Mouse (Mus musculus) C2C12 (cell line): ENCODE data around the gene Bsg. TPM values are rescaled to one million over a fixed set of nuclear protein-coding genes. Genes with fewer than 3 reads are reported as not detected.
A peak's percentile ranks its signal among the peaks of the same experiment; 100 is the strongest.
"Not testable (repeated sequence)": the region's sequence is repeated elsewhere in the genome, so short reads cannot be mapped to it uniquely, and the experiment has no call there.

ENCODE experiments used
- H3K27me3 ChIP-seq: one replicate; pipeline ENCODE4 v1.6.1; 2011; ENCODE audit not compliant: control insufficient read depth, insufficient read depth, insufficient read length
- H3K36me3 ChIP-seq: one replicate; pipeline ENCODE4 v1.6.1; 2011; ENCODE audit not compliant: control insufficient read depth, insufficient read depth
- H3K4me3 ChIP-seq: one replicate; pipeline ENCODE4 v1.5.1; 2011; ENCODE audit warnings: mild to moderate bottlenecking, control low read depth; ENCODE audit not compliant: poor library complexity, insufficient read depth, severe bottlenecking
- H3K79me2 ChIP-seq: one replicate; pipeline ENCODE4 v1.6.1; 2011; ENCODE audit not compliant: control insufficient read depth, insufficient read depth
- H3K79me3 ChIP-seq: one replicate; pipeline ENCODE4 v1.6.1; 2011; ENCODE audit warnings: low read depth, control low read depth
- H3ac ChIP-seq: one replicate; pipeline ENCODE3; 2011; ENCODE audit warnings: low read depth; ENCODE audit not compliant: control insufficient read depth, insufficient read length
- CEBPB ChIP-seq: IDR thresholded peaks from one replicate; pipeline ENCODE4 v1.6.1; 2011; ENCODE audit warnings: low read depth, mild to moderate bottlenecking, control low read depth, moderate library complexity
- CTCF ChIP-seq: IDR thresholded peaks from one replicate; pipeline ENCODE4 v1.5.1; 2011; ENCODE audit not compliant: control insufficient read depth, insufficient read depth, insufficient read length
- FOSL1 ChIP-seq: IDR thresholded peaks from one replicate; pipeline ENCODE4 v1.8.0; 2011; ENCODE audit warnings: mild to moderate bottlenecking, low read length; ENCODE audit not compliant: poor library complexity, insufficient read depth, severe bottlenecking
- MAX ChIP-seq: IDR thresholded peaks from one replicate; pipeline ENCODE4 v1.6.1; 2011; ENCODE audit warnings: mild to moderate bottlenecking, control low read depth
- MYOD1 ChIP-seq: IDR thresholded peaks from one replicate; pipeline ENCODE4 v1.6.1; 2011; ENCODE audit warnings: low read depth; ENCODE audit not compliant: control insufficient read depth, insufficient read length
- MYOG ChIP-seq: IDR thresholded peaks from one replicate; pipeline ENCODE4 v1.6.1; 2011; ENCODE audit not compliant: control insufficient read depth, insufficient read length; ENCODE audit errors: extremely low read depth
- USF1 ChIP-seq: IDR thresholded peaks from one replicate; pipeline ENCODE4 v1.6.1; 2011; ENCODE audit warnings: low read depth, mild to moderate bottlenecking, control low read depth, moderate library complexity
- polyA plus RNA-seq: library from polyadenylated mRNA; unstranded; fragments of >200 nt; fragmentation: generic; extraction: Trizol; gene quantifications from one replicate; pipeline ENCODE4 v1.2.1, GENCODE M21; 2012; ENCODE audit warnings: missing spikeins

Gene Bsg
- polyA plus RNA-seq, 1 experiment, result 749 TPM

DNA sequence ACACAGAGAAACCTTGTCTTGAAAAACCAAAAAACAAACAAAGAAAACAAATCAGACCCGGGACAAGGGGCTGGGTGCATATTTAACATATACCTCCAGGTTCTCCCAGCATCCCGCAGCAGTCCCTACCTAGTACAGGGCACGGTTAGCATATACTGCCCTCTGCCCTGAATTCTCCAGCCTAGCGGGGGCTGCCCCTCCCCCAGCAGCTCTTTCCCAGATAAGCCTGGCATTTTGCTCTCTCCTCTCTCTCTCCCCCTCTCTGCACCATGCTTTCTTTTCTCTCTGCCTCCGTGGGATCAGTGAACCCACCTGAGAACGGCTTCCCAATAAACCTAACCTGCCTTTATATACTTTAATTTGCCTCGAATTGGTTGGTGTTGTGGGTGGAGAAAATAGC, 3.6 kb upstream of the Bsg start:
- Histone ChIP-seq H3K79me3 (peaks cover 13% of the 10 kb centered on the region), H3ac (no peak overlapping the region), H3K79me2 (peaks cover 15% of the 10 kb centered on the region), H3K36me3 (no peaks in the 10 kb centered on the region), H3K4me3 (no peak overlapping the region), H3K27me3 (no peaks in the 10 kb centered on the region)
- TF ChIP-seq MAX (no peak), CEBPB (no peak), MYOG (no peak), CTCF (no peak), MYOD1 (no peak), FOSL1 (no peak), USF1 (no peak)

DNA sequence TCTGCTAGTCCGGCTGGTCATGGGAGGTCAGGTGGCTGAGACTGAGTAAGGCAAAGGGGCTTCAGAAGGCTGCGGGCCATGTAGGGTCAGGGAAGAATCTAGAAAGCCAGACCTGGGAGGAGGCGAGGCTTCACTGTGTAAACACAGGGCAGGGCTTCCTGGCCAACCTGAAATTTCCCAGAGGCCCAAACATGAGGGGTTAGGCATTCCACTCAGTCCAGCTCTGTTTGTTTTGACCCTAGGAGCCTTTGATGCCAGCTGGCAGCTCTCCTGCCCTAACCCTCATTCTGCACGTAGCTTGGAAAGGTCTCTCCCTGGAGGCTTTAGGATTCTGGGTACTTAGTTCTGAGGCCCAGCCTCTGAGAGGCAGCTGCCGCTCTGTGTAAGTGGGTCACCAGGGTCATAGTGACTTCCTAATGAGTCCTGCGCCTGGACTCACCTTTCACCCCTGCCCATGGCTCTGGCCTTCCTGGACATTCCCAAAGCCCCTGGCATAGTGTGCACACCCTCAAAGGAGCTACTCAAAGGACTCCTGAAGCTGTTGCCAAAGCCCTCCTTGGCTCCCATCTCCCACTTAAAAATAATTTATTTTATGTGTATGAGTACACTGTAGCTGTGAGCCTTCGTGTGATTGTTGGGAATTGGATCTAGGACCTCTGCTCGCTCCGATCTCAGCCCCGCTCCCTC, 2.7 kb upstream of the Bsg start:
- no peak for TF ChIP-seq CEBPB
- H3ac ChIP-seq, result no peak overlapping the region

DNA sequence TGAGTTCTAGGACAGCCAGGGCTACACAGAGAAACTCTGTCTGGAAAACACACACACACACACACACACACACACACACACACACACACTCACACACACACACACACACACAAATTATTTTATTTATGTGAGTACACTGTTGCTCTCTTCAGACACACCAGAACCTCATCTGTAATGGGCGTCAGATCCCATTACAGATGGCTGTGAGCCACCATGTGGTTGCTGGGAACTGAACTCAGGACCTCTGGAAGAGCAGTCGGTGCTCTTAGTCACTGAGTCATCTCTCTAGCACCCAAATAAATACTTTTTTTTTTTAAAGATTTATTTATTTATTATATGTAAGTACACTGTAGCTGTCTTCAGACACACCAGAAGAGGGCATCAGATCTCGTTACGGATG, 1.3 kb upstream of the Bsg start:
- H3ac ChIP-seq, H3K4me3 ChIP-seq, H3K27me3 ChIP-seq: not testable (repeated sequence)
- H3K79me2 ChIP-seq, result peaks cover 38% of the 10 kb centered on the region
- H3K36me3 ChIP-seq, result peaks cover 12% of the 10 kb centered on the region
- H3K79me3 ChIP-seq, result peaks cover 34% of the 10 kb centered on the region

More for the DNA sequence above, 2.7 kb upstream of the Bsg start:
- H3K79me2 ChIP-seq, result peaks cover 24% of the 10 kb centered on the region
- H3K27me3 ChIP-seq, result no peaks in the 10 kb centered on the region
- no peaks in the 10 kb centered on the region for H3K36me3 ChIP-seq
- H3K79me3 ChIP-seq, result peaks cover 22% of the 10 kb centered on the region
- H3K4me3 ChIP-seq, result no peak overlapping the region

DNA sequence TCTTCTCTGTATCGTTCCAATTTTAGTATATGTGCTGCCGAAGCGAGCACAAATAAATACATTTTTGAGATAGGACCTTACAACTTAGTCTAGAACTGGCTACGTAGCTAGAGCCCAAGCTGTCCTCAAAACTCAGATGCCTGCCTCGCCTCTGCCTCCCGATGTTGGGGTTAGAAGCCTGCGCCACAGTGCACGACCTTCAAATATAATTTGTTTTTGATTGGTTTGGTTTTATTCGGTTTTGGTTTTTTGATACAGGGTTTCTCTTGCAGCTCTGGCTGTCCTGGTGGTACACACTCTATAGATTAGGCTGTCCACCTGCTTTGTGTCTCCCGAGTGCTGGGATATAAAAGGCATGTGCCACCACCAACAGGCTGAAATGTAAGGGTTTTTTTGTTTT, 750 bp upstream of the Bsg start:
- no peaks in the 10 kb centered on the region for H3K27me3 ChIP-seq
- peaks cover 40% of the 10 kb centered on the region for H3K79me3 ChIP-seq
- no peak overlapping the region for H3ac ChIP-seq
- no peak for TF ChIP-seq CEBPB
- TF ChIP-seq MAX, result no peak
- TF ChIP-seq MYOD1, result no peak
- TF ChIP-seq CTCF, result no peak
- H3K36me3 ChIP-seq, result peaks cover 17% of the 10 kb centered on the region
- H3K4me3 ChIP-seq, result no peak overlapping the region
- H3K79me2 ChIP-seq, result peaks cover 44% of the 10 kb centered on the region

DNA sequence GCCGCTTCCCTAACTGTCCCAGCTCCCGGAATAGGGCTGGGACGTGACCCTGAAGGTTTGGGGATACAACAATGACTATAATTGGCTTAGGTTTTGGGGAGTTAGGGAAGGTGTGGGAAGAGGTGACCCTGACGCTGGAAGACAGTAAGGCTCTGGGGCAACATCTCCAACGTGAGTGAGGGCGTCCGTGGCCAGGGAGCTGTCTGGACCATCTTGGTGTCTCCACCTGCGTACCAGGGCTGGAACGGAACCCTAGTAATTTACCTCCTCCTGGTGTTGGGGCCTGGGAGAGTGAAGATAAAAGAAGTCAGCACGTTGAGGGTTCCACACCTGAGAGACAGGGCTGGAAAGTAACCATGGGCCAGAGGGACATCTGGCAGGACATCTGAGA, 674 bp downstream of the Bsg start:
- H3K79me3 ChIP-seq, result peaks cover 52% of the 10 kb centered on the region

DNA sequence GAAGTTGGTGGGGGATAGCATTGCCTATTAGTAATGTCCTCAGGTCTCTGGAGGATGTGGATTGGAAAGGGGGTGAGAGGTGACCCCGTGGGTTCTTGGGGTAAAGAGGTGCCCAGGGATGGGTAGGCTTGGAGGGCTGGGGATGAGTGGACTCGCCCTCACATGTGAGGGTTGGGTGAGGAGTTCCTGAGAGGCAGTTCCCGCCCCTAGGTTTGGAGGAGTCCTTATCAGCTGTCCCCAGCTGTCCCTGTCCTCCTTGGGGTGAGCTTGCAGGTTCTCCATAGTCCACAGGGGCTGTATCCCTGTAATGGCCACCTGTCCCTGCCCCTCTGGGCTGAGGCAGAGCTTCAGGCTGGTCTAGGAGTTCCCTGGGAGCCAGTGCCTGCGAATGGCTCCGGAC, 1.7 kb downstream of the Bsg start:
- Histone ChIP-seq H3ac (peak overlapping the region; percentile 38), H3K79me2 (peaks cover 58% of the 10 kb centered on the region), H3K36me3 (peaks cover 40% of the 10 kb centered on the region), H3K4me3 (no peak overlapping the region), H3K27me3 (no peaks in the 10 kb centered on the region), H3K79me3 (peaks cover 52% of the 10 kb centered on the region)
- no peak for TF ChIP-seq USF1
- TF ChIP-seq MYOD1, result peak; percentile 6
- no peak for TF ChIP-seq MYOG
- no peak for TF ChIP-seq CTCF
- TF ChIP-seq MAX, result no peak
- TF ChIP-seq CEBPB, result no peak
- TF ChIP-seq FOSL1, result no peak

More for the DNA sequence above, 674 bp downstream of the Bsg start:
- H3K27me3 ChIP-seq, result no peaks in the 10 kb centered on the region
- peak overlapping the region; percentile 99 for H3ac ChIP-seq
- peaks cover 31% of the 10 kb centered on the region for H3K36me3 ChIP-seq
- H3K4me3 ChIP-seq, result peak overlapping the region; percentile 95
- H3K79me2 ChIP-seq, result peaks cover 58% of the 10 kb centered on the region
- TF ChIP-seq CTCF (no peak), FOSL1 (no peak), MAX (no peak), USF1 (no peak), MYOD1 (no peak)
